Mouse (Mus musculus) thymus, adult 2 months (tissue): ENCODE results near the gene Meis3. TPM values are rescaled to one million over a fixed set of nuclear protein-coding genes. Genes with fewer than 3 reads are reported as not detected.
A peak's percentile ranks its signal among the peaks of the same experiment; 100 is the strongest.

Experiments used
- DNase-seq: peaks from one replicate; pipeline ENCODE4 v3.0.0; 2021
- H3K27ac ChIP-seq: fragments of 200-500 bp; 2 replicates; pipeline ENCODE4 v1.5.1; 2012; ENCODE audit warnings: low read length, control low read depth; ENCODE audit not compliant: control insufficient read depth, insufficient read depth
- H3K27me3 ChIP-seq: fragments of 200-500 bp; 2 replicates; pipeline ENCODE4 v1.6.1; 2012; ENCODE audit warnings: mild to moderate bottlenecking, low read length, moderate library complexity, mixed read lengths; ENCODE audit not compliant: control insufficient read depth, insufficient read depth
- H3K36me3 ChIP-seq: fragments of 200-500 bp; 2 replicates; pipeline ENCODE4 v1.6.1; 2012; ENCODE audit warnings: mild to moderate bottlenecking, low read length, moderate library complexity; ENCODE audit not compliant: control insufficient read depth, insufficient read depth
- H3K4me1 ChIP-seq: fragments of 200-500 bp; replicated peaks from 2 replicates; pipeline ENCODE4 v1.6.1; 2012; ENCODE audit warnings: low read length; ENCODE audit not compliant: control insufficient read depth, insufficient read depth
- H3K4me3 ChIP-seq: fragments of 200-500 bp; 2 replicates; pipeline ENCODE4 v1.5.1; 2012; ENCODE audit warnings: mild to moderate bottlenecking, low read length, control low read depth, moderate library complexity; ENCODE audit not compliant: control insufficient read depth, insufficient read depth
- CTCF ChIP-seq: fragments of 200-500 bp; IDR thresholded peaks from 2 replicates; pipeline ENCODE4 v1.5.1; 2012; ENCODE audit warnings: mild to moderate bottlenecking, control low read depth, low read length, moderate library complexity, borderline replicate concordance; ENCODE audit not compliant: control insufficient read depth, poor library complexity, insufficient read depth; ENCODE audit errors: extremely low read depth
- POLR2A ChIP-seq: fragments of 200-500 bp; IDR thresholded peaks from 2 replicates; pipeline ENCODE4 v1.6.1; 2012; ENCODE audit warnings: mild to moderate bottlenecking, low read length, control low read depth, moderate library complexity; ENCODE audit not compliant: control insufficient read depth, poor library complexity, insufficient read depth; ENCODE audit errors: extremely low read depth
- whole genome bisulfite sequencing: fragments of 180-500 bp; shearing (Covaris S2); methylation state at CpG from one replicate; pipeline ENCODE4 v1.1.7; 2018; 5-methylcytosine and 5-hydroxymethylcytosine counted together
- polyA plus RNA-seq: library from polyadenylated mRNA; depleted of rRNA; stranded (reverse); fragments of >200 nt; gene quantifications from 2 replicates; pipeline ENCODE4 v1.2.3, GENCODE M21; 2012; rRNA removed

Meis3 gene
- 65.2 and 66.8 TPM in 2 replicates for polyA plus RNA-seq

DNA sequence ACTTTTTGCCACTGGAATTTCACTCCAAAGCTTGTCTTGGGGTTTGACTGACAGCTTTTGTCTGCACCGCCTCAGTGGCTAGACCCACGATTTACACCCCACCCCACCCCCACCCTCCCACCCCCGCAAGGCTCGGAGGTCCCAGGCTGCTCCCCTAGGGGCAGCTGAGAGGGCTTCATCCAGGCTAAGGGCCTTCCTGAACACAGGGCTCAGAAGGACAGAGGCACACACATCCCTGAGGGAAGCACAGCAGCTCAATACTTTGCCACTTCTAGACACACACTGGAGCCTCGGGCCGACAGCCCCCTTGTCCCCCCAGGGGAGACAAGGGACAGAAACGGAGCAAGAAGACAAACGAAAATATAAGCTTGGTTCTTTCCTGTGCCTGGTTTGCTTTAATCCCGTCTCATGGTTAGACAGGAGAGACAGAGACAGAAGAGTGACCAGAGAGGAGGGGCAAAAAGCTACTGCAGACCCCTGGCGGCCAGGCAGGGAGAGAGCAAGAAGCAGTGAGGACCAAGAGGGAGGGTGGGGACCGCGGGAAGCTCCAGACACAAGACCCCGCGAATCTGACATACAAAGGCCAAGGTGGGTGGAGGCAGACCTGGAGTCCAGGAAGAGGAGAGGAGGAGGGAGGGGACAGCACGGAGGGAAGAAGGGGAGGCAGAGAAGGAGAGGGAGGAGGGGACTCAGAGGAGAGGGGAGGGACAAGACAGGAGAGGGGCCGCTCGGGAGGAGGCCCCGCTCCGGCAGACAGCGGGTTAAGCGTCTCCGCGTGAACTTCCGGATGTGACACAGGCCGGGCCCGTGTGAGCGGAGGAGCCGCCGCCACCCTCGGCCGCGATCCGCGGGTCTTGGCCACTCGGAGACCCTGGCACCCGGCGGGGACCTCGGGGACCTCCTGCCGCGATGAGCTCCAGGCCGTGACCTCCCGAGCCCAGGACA, at the start of gene Meis3:
Gene Meis3 (plus strand): TSS at position 494 of the 945 bp plus-strand sequence.
- no peaks in the 10 kb centered on the region for H3K36me3 ChIP-seq
- H3K27me3 ChIP-seq: no peaks in the 10 kb centered on the region; the same call in 1 of the 2 replicates
- TF ChIP-seq CTCF: peak; percentile 79; the same call in 1 of the 2 replicates
- TF ChIP-seq POLR2A: no peak
- peaks cover 18% of the 10 kb centered on the region for H3K4me1 ChIP-seq
- 1% methylated on average over 42 of the region's 42 CpGs for WGBS
- H3K4me3 ChIP-seq: peak within 1 kb of the TSS; percentile 51
- peak; percentile 68 for DNase-seq
- no peak within 1 kb of the TSS for H3K27ac ChIP-seq

DNA sequence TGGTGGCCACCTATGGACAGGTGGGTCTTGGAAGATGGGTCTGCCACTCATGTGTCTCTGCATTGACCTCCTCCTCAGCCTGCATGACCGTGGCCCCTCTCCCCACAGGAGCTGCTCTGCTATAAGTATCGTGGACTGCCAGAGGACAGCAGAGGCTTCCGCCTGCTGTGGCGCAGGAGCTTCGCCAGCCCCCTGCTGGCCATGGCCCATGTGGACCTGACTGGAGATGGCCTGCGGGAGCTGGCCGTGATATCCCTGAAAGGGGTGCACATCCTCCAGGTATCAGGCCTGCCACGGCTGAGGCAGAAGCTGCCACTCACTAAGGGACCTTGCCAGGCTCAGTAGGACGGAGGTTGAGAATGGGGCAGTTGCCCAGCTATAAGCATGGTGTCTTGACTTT, 49.1 kb upstream of the Meis3 start:
- WGBS: 97% methylated on average over 9 of the region's 9 CpGs
- Histone ChIP-seq H3K4me1 (no peaks in the 10 kb centered on the region), H3K27ac (no peak overlapping the region), H3K36me3 (no peaks in the 10 kb centered on the region), H3K27me3 (no peaks in the 10 kb centered on the region; the same call in 1 of the 2 replicates), H3K4me3 (no peak overlapping the region)
- no peak for DNase-seq
- TF ChIP-seq POLR2A: no peak
- TF ChIP-seq CTCF: no peak

DNA sequence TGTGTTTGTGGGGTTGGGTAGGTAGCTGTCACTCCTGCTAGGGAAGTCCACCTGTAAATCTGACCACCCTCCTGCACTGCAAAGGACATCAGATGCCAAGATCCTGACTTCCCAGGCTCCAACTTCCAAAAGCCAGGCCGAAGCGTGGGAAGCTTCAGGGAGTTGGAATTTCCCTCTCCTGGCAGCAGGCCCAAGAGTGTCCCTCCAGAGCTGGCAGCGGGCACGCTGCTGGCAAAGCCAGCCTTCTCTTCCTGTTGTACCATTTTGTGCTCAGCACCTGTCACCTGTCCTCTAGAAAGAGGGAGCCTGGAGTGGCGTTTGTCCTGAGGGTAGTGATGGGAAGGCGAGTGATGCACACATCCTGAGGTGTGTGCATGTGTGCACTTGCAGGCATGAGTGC, 46.5 kb upstream of the Meis3 start:
- Histone ChIP-seq H3K4me3 (no peak overlapping the region), H3K4me1 (no peaks in the 10 kb centered on the region), H3K27me3 (no peaks in the 10 kb centered on the region; the same call in 1 of the 2 replicates), H3K36me3 (no peaks in the 10 kb centered on the region), H3K27ac (no peak overlapping the region)
- no peak for DNase-seq
- WGBS: 91% methylated on average over 6 of the region's 6 CpGs
- TF ChIP-seq CTCF (no peak), POLR2A (no peak)

DNA sequence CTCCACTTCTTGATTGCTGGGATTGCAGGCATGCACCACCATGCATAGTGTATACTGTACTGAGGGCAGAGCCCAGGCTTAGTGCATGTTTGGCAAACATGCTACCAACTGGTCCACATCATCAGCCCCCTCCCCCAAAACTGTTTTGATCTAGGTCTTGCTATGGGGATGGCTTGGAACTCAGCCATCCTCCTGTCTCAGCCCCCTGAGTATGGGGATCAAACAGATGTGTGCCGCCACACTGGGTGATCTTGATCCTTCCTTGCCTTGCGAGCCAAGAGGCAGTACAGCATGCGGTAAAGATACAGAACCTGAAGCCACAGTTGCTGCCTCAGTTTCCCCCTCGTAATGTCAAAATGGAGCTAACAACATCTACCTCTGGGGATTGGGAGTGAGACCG, 46.0 kb upstream of the Meis3 start:
- DNase-seq: no peak
- Histone ChIP-seq H3K36me3 (no peaks in the 10 kb centered on the region), H3K4me3 (no peak overlapping the region), H3K27ac (no peak overlapping the region), H3K27me3 (no peaks in the 10 kb centered on the region; the same call in 1 of the 2 replicates), H3K4me1 (no peaks in the 10 kb centered on the region)
- 84% methylated on average over 5 of the region's 5 CpGs for WGBS
- no peak for TF ChIP-seq POLR2A

DNA sequence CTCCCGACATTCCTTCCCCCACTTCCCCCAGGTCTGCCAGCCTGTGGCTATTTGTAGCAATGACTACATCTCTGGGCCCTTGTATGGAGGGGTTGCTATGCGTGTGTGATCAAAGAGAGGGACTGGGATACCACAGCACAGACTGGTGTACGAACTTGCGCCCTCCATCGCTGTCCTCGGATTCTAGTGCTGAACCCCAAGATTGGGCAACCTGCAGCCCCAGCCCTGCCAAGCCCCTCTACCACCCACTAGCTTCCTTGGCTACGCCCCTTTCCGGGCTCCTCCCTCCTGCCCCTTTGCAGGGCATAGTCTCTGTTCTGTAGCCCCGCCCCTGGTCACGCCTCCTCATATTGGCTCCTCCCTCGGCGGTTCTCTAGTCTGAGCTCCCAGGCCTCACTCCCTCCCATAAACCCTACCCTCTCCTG, 45.5 kb upstream of the Meis3 start, which contains the start of gene Slc8a2:
Gene Slc8a2 (plus strand): TSS at position 406 of the 425 bp plus-strand sequence.
- no peak for TF ChIP-seq CTCF
- TF ChIP-seq POLR2A: no peak
- H3K27me3 ChIP-seq: no peaks in the 10 kb centered on the region; the same call in 1 of the 2 replicates
- WGBS: 6% methylated on average over 12 of the region's 12 CpGs
- no peaks in the 10 kb centered on the region for H3K4me1 ChIP-seq
- no peaks in the 10 kb centered on the region for H3K36me3 ChIP-seq
- H3K4me3 ChIP-seq: no peak within 1 kb of the TSS
- no peak within 1 kb of the TSS for H3K27ac ChIP-seq
- peak; percentile 44 for DNase-seq

DNA sequence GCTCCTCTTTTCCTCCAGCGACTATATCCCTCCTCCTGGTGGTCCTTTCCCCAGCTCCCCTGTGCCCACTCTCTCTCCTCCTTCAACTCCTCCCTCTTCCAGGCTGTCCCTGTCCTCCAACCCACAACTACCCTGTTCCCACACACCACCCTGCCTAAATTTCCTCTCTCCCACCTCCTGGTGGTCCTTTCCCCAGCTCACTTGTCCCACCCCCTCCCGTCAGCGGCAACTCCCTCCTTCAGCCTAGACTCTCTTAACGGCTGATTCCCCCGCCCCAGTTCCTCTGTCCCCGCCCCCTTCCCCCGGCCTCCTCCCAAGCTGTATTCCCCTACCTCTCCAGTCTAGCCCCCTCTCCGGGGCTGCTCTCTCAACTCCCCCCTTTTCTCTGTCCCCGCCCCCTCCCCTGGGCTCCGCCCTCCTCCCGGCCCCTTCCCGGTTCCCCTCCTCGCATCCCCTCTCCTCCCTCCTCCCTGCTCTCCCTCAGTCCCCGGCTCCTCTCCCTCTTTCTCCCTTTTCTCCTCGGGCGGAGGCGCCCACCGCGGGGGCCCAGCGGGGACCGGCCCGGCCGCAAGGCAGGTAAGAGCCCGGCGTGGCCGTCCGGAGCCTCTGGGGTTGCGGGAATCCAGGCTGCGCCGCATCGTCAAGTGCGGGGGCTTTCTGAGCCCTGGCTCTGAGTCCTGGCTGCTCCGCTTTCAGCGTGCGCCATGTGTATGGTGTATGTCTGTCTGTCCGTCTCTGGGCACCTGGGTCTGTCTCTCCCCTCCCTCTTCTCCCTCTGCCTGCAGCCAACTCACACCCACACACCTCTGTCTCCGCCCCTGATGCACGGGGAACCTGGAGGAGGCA, 44.8 kb upstream of the Meis3 start:
- H3K4me3 ChIP-seq: no peak overlapping the region
- no peaks in the 10 kb centered on the region; the same call in 1 of the 2 replicates for H3K27me3 ChIP-seq
- TF ChIP-seq CTCF (no peak), POLR2A (0 out of 2 replicates have a peak, but pooled peaks have one; percentile 11)
- H3K36me3 ChIP-seq: no peaks in the 10 kb centered on the region
- no peaks in the 10 kb centered on the region for H3K4me1 ChIP-seq
- WGBS: 4% methylated on average over 37 of the region's 38 CpGs
- DNase-seq: no peak
- no peak overlapping the region for H3K27ac ChIP-seq
